Mouse (Mus musculus) left cerebral cortex, postnatal 4 days (tissue): ENCODE measurements around the gene Usp30. TPM values are rescaled to one million over a fixed set of nuclear protein-coding genes. Genes with fewer than 3 reads are reported as not detected.

Experiments used
- DNase-seq: peaks from one replicate; pipeline ENCODE4 v3.0.0-alpha.2; 2022
- intact Hi-C: fragments of 180-260 bp; cut with DNase I; formaldehyde crosslinking; loops from one replicate; pipeline ENCODE4 v1.15.1; 2025
- total RNA-seq, 2 experiments: library from RNA; stranded (reverse); gene quantifications; 2 replicates each; pipeline ENCODE4 v1.2.3; 2021

The Usp30 gene
- 10 to 100 TPM; 31.6 to 34.8 TPM for total RNA-seq

- no peak for DNase-seq
Measured at GRCm38 (mm10) chr5:114065161-114065560, at the start of gene Usp30. Gene Usp30, plus strand, starts transcription at chr5:114065461.

GRCm38 (mm10) chr5:114024390-114024789, 40.9 kb upstream of the Usp30 start:
- intact Hi-C loops: no loop called here
- DNase-seq: no peak

More at GRCm38 (mm10) chr5:114065161-114065560, at the start of gene Usp30:
- intact Hi-C loops: no loop called here

GRCm38 (mm10) chr5:114024885-114025284, 40.4 kb upstream of the Usp30 start:
- intact Hi-C loops: no loop called here
- no peak for DNase-seq

GRCm38 (mm10) chr5:114027217-114027944, 37.9 kb upstream of the Usp30 start:
- DNase-seq: no peak
- intact Hi-C loops: no loop called here

- intact Hi-C loops: no loop called here
- DNase-seq: no peak
Measured at GRCm38 (mm10) chr5:114028111-114028510, 37.1 kb upstream of the Usp30 start.

- DNase-seq: no peak
- intact Hi-C loops: no loop called here
Measured at GRCm38 (mm10) chr5:114030652-114031051, 34.6 kb upstream of the Usp30 start.

- intact Hi-C loops: no loop called here
- no peak for DNase-seq
Measured at GRCm38 (mm10) chr5:114032161-114032763, 33.0 kb upstream of the Usp30 start.

- no peak for DNase-seq
- intact Hi-C loops: no loop called here
Measured at GRCm38 (mm10) chr5:114034393-114034792, 30.9 kb upstream of the Usp30 start.

GRCm38 (mm10) chr5:114035111-114035510, 30.1 kb upstream of the Usp30 start:
- intact Hi-C loops: no loop called here

GRCm38 (mm10) chr5:114040508-114040907, 24.8 kb upstream of the Usp30 start:
- intact Hi-C loops: loop anchor here (10.0 kb wide), 2 partner anchors 86 to 186 kb away; no protein-coding TSS in a partner anchor
- DNase-seq: no peak

More at GRCm38 (mm10) chr5:114035111-114035510, 30.1 kb upstream of the Usp30 start:
- DNase-seq: peak; percentile 65

GRCm38 (mm10) chr5:114040911-114041310, 24.4 kb upstream of the Usp30 start:
- no peak for DNase-seq
- intact Hi-C loops: loop anchor here (10.0 kb wide), 2 partner anchors 86 to 186 kb away; no protein-coding TSS in a partner anchor

GRCm38 (mm10) chr5:114041327-114041930, 23.8 kb upstream of the Usp30 start:
- DNase-seq: no peak
- intact Hi-C loops: loop anchor here (10.0 kb wide), 2 partner anchors 87 to 187 kb away; no protein-coding TSS in a partner anchor

- intact Hi-C loops: loop anchor here (10.0 kb wide), 2 partner anchors 89 to 189 kb away; no protein-coding TSS in a partner anchor
- no peak for DNase-seq
Measured at GRCm38 (mm10) chr5:114043800-114044199, 21.5 kb upstream of the Usp30 start.

GRCm38 (mm10) chr5:114045134-114045533, 20.1 kb upstream of the Usp30 start:
- DNase-seq: no peak
- intact Hi-C loops: loop anchor here (10.0 kb wide), 2 partner anchors 90 to 190 kb away; no protein-coding TSS in a partner anchor

GRCm38 (mm10) chr5:114046151-114046550, 19.1 kb upstream of the Usp30 start:
- DNase-seq: peak; percentile 57
- intact Hi-C loops: loop anchor here (10.0 kb wide), 2 partner anchors 91 to 191 kb away; no protein-coding TSS in a partner anchor

- peak; percentile 22 for DNase-seq
- intact Hi-C loops: loop anchor here (10.0 kb wide), 2 partner anchors 92 to 192 kb away; no protein-coding TSS in a partner anchor
Measured at GRCm38 (mm10) chr5:114046604-114047003, 18.7 kb upstream of the Usp30 start.

- intact Hi-C loops: loop anchor here (10.0 kb wide), 2 partner anchors 92 to 192 kb away; no protein-coding TSS in a partner anchor
- no peak for DNase-seq
Measured at GRCm38 (mm10) chr5:114047182-114047581, 18.1 kb upstream of the Usp30 start.

GRCm38 (mm10) chr5:114048731-114049308, 16.4 kb upstream of the Usp30 start:
- intact Hi-C loops: loop anchor here (10.0 kb wide), 2 partner anchors 94 to 194 kb away; no protein-coding TSS in a partner anchor
- DNase-seq: no peak

- peak; percentile 65 for DNase-seq
- intact Hi-C loops: no loop called here
Measured at GRCm38 (mm10) chr5:114052246-114052761, 13.0 kb upstream of the Usp30 start.

GRCm38 (mm10) chr5:114057129-114057731, 8.0 kb upstream of the Usp30 start:
- intact Hi-C loops: no loop called here
- DNase-seq: no peak
